Mouse (Mus musculus) heart, adult 2 months (tissue): ENCODE data around the gene Atp5h.

ENCODE experiments used
- CTCF ChIP-seq: fragments of 200-600 bp; IDR thresholded peaks from 2 replicates; pipeline ENCODE4 v1.8.1; 2022; ENCODE audit warnings: antibody characterized with exemption, mild to moderate bottlenecking, moderate library complexity
- POLR2A ChIP-seq: fragments of 200-500 bp; IDR thresholded peaks from 2 replicates; pipeline ENCODE4 v1.6.1; 2011; ENCODE audit warnings: mild to moderate bottlenecking, low read depth, low read length, control low read depth; ENCODE audit not compliant: insufficient read depth

DNA sequence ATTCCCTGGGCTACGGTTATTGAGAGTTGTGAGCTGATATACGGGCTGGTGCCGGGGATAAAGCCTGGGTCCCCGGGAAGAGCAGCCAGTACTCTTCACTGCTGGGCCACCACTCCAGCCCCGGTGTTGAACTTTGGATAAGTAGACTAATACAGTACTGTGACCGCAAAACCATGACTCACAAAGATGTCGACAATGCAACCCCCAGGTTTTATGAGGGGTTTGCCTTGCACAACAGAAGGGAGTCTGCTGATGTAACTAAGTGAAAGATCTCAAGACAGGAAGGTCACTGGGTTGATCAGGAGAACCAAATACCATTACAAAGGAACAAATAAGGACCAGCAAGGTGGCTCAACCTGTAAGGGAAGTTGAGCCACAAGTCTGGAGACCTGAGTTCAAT is 43.0 kb downstream of the Atp5h start:
- TF ChIP-seq POLR2A (no peak), CTCF (no peak)
